Mouse (Mus musculus) CD4-positive, CD25-positive, alpha-beta regulatory T cell, adult 2 months (primary cell): ENCODE data around the gene Gmppb.

Source experiments
- DNase-seq: peaks from one replicate; pipeline ENCODE4 v3.0.0-alpha.2; 2012; ENCODE audit warnings: low read depth, low spot score

Gmppb gene

GRCm38 (mm10) chr9:108073141-108073930 lies 24.3 kb downstream of the Gmppb start:
- no peak for DNase-seq

GRCm38 (mm10) chr9:108080168-108080567 lies 31.1 kb downstream of the Gmppb start, which contains the start of gene Mst1:
Mst1 (plus strand) TSS chr9:108080436.
- no peak for DNase-seq

- peak; percentile 40 for DNase-seq
Measured at GRCm38 (mm10) chr9:108082549-108082948, 33.5 kb downstream of the Gmppb start.

GRCm38 (mm10) chr9:108082988-108083431 lies 34.0 kb downstream of the Gmppb start, which contains the start of gene Rnf123:
Rnf123 (minus strand) TSS chr9:108083346.
- DNase-seq: peak; percentile 69

GRCm38 (mm10) chr9:108083561-108083960 lies 34.5 kb downstream of the Gmppb start:
- DNase-seq: no peak

GRCm38 (mm10) chr9:108085261-108085660 lies 36.2 kb downstream of the Gmppb start:
- no peak for DNase-seq

GRCm38 (mm10) chr9:108090611-108091120 lies 41.6 kb downstream of the Gmppb start:
- DNase-seq: no peak

- DNase-seq: no peak
Measured at GRCm38 (mm10) chr9:108093586-108093985, 44.5 kb downstream of the Gmppb start.

GRCm38 (mm10) chr9:108094184-108094941 lies 45.3 kb downstream of the Gmppb start, which contains the start of gene Apeh:
Apeh (minus strand) TSS chr9:108094606.
- peak; percentile 95 for DNase-seq

GRCm38 (mm10) chr9:108094998-108095411 lies 46.0 kb downstream of the Gmppb start:
- DNase-seq: peak; percentile 45

GRCm38 (mm10) chr9:108095518-108095917 lies 46.5 kb downstream of the Gmppb start:
- DNase-seq: peak; percentile 88

GRCm38 (mm10) chr9:108095949-108096712 lies 47.1 kb downstream of the Gmppb start:
- DNase-seq: no peak

GRCm38 (mm10) chr9:108099619-108100018 lies 50.6 kb downstream of the Gmppb start:
- no peak for DNase-seq
